Mouse (Mus musculus) embryo, embryonic 11.5 days (tissue): ENCODE measurements around the gene Kcnc3.
A peak's percentile ranks its signal among the peaks of the same experiment; 100 is the strongest.

ENCODE experiments used
- DNase-seq: peaks from one replicate; pipeline ENCODE4 v3.0.0-alpha.2; 2012; ENCODE audit warnings: low read depth, low spot score

Kcnc3 gene

GRCm38 (mm10) chr7:44626966-44627365 is 36.5 kb downstream of the Kcnc3 start:
- DNase-seq: no peak

DNA sequence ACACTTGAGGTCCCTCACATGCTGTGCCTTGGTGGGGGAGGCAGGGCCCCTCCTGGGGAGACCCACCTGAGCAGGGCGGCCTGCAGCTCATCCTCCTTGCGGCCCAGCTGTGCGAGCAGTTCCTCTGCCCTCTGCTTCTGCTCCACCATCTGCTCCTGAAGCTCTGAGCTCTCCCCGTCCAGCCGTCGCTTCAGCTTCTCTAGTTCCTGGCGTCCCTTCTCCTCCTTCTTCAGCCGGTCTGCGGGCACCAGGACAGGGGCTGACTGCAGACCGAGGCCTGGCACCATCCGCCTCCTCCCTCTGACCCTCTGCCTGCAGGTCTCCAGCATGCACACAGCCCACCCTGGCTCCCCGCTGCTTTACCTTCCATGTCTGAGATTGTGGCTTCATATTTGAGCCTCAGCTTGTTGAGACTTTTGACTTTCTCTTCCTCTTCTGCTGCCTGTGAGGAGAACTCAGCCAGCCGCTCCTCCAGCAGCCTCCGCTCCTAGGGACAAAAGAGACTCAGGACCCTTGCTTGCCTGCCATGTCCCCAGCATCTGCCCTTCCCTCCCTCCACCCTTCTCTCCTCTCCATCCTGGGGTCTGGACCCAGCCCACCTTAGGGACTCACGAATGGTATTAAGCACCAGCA is 38.1 kb downstream of the Kcnc3 start:
- DNase-seq: no peak

GRCm38 (mm10) chr7:44630437-44630836 is 40.0 kb downstream of the Kcnc3 start:
- DNase-seq: no peak

- no peak for DNase-seq
Measured at GRCm38 (mm10) chr7:44632676-44633075, 42.2 kb downstream of the Kcnc3 start.

- DNase-seq: no peak
Measured at GRCm38 (mm10) chr7:44633407-44633806, 42.9 kb downstream of the Kcnc3 start.

DNA sequence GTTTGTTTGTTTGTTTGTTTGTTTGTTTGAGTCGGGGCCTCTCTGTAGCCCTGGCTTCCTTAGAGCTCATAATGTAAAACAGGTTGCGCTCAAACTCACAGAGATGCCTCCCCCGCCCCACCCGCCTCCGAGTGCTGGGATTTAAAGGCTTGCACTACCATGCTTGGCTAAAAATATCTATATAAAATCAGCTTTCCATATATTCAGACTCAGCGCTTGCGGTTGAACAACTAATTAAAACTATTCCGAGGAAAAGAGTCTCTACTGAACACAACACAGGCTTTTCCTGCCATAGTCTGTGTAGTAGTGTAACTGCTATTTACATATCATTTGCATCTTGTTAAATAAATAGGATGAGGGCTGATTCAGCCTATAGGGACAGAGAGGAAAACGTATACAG is 46.2 kb downstream of the Kcnc3 start:
- DNase-seq: no peak

GRCm38 (mm10) chr7:44638663-44639062 is 48.2 kb downstream of the Kcnc3 start:
- DNase-seq: no peak

DNA sequence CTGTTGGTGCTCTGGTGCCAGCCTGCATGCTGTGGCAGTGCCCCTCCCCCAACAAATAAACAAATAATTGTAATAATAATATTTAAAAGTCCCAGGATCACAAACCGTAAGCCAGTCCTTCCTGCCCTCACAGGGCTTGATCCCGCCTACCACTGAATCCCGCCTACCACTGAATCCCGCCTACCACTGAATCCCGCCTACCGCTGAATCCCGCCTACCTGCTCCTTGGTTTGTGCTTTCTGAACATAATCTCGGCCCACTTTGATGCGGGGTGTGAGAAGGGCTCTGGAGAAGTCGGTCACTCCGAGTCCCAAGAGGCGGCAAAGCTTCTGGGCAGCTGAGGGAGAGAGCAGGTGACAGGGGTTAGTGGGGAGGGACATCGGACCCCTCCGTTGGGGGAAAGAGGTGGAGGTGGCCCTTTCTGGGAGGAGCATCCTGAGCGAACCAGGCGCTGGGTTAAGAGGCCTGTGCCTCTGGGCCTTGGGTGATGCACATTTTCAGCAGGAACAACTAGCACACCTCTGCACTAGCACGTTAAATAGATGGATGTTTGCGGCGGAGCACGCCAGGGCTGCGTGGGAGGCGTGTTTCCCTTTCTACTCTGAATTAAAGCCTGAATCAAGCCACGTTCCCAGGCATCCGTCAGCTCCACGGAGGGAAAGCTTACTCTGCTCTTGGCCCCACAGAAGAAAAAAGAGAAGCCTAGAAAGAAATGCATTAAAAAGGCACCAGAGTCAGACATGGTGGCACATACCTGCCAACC is 50.6 kb downstream of the Kcnc3 start:
- DNase-seq: no peak

DNA sequence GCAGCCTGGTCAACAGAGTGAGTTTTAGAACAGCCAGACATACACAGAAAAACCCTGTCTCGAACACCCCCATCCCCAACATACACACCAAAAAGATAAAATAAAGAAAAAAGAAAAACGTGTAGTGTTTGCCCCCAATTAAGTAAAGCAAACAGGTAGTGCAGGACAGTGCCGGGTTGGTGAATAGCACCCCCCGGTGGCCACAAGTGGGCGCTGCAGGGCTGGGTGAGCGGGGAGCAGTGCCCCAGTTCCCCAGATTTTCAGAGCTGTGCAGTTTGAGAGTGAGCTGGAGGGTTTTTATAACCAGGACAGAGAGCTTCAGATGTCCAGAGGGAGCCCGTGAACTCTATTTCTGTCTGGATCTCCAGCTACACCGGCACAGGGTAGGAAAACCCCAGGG is 51.4 kb downstream of the Kcnc3 start:
- DNase-seq: no peak

DNA sequence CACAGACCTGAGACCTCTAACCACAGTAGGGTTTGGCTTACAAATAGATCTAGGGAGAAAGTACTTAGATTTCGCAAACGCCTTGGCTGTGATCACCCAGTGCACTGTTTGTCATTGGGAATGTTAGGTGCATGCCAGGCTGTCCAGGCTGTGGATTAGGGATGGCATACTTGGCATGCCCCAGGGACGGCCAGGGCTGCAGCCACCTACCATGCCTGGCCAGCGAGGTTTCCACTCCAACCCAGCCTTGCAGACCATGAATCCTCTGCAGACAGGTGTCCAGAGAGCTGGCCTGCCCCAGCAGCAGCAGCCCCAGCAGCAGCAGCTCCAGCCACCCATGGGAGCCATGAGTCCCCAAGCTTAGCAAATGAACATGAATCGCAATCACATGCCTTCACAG is 54.8 kb downstream of the Kcnc3 start:
- no peak for DNase-seq

DNA sequence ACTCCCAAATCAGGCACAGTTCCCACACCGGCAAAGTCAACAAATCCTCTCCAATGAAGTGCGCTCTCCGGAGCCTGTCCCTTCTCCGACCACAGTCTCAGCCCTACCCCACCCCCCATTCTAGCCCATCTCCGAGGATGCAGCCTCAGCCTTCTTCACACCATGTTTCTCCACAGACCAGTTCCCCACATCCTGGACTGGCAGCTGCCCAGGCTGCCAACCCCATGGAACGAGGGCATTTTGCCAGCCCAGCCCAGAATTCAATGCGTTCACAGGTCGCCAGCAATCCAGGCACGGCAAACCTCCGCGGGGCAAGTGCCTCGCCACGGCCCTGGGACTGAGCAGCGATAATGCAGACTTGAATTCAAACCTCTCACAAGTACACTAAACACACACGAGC is 55.5 kb downstream of the Kcnc3 start:
- no peak for DNase-seq

DNA sequence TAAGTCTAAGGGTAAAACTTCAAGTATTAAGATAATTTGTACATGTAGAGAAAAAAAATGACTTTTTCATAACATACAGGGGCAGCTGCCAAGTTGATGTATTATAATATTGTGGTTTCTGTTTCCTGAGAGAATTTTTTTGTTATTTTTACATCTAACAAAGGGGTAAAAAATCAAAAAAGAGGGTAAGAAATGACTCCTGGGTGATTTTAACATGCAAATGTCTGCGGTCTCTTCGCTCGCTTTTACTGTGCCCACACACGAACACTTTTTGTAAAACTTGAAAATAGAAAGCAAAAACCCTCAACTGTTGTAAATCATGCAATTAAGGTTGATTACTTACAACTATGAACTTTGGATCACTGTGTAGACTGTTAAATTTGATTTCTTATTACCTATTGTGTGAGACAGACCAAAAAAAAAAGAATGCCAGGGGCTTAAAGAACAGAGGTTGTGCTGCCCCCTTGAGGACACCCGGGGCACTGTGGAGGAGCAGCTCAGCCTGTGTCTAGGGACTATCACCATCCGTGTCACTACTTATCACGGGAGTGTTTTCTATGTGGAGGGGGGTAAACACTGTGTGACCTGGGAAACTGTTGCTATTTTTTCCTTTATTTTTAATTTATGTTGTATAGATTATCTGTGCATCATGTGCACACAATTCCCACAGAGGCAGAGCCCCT is 56.7 kb downstream of the Kcnc3 start:
- peak; percentile 44 for DNase-seq

GRCm38 (mm10) chr7:44647729-44648128 is 57.3 kb downstream of the Kcnc3 start:
- no peak for DNase-seq

DNA sequence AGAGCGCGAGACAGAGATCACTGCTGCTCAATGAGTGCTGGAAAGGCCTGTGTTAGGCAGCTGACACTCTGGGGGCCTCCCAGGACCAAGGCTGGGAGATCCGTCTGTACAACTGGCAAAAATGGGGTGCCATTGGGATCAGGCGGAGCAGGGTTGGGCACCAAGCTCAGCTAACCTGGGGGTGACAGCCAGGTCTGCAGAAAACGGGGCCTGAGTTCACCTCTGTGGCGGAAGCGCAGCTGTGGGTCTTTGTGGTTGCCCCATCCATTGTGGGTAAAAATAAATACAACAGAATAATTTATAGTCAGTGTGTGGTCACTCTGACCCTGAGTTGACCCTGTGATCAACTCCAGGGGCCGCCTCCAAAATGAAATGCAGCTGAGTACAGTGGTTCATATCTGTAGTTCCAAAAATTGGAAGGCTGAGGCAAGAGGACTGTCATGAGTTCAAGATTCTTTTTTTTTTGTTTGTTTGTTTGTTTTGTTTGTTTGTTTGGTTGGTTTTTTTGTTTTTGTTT is 58.7 kb downstream of the Kcnc3 start:
- no peak for DNase-seq

DNA sequence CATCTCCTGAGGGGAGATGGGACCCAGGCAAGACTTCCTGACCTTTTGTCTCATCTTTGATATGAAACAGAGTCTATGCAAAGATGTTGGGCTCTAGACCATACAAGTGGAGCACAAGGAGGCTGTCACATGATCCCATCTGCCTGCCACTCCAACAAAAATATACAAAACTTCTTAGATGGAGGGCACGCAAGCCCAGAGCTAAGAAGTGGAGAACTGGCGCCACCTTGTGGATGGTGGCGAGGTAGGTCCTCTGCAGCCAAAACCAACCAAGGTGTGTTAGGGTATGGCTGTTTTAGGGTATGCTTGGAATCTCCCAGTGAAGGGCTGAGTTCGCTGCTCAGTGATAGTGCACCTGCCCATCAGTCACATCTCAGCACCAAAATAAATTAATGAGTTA is 59.5 kb downstream of the Kcnc3 start:
- DNase-seq: peak; percentile 52

GRCm38 (mm10) chr7:44651416-44651815 is 61.0 kb downstream of the Kcnc3 start:
- no peak for DNase-seq

GRCm38 (mm10) chr7:44653773-44654172 is 63.3 kb downstream of the Kcnc3 start:
- DNase-seq: no peak
